Mouse (Mus musculus) T-cell, adult 2 months (primary cell): ENCODE results near the gene Uba5.

Experiments
- DNase-seq: peaks from one replicate; pipeline ENCODE4 v3.0.0; 2022; ENCODE audit warnings: low spot score

The Uba5 gene

GRCm38 (mm10) chr9:104062430-104063243 lies at the start of gene Uba5:
Uba5 (minus strand) TSS chr9:104063134.
- DNase-seq: peak; percentile 68

GRCm38 (mm10) chr9:104109151-104109550 lies 46.2 kb upstream of the Uba5 start:
- DNase-seq: no peak

- DNase-seq: no peak
These were observed 45.7 kb upstream of the Uba5 start for GRCm38 (mm10) chr9:104108571-104109143.

GRCm38 (mm10) chr9:104107482-104107881 lies 44.5 kb upstream of the Uba5 start:
- no peak for DNase-seq

- DNase-seq: no peak
These were observed 44.0 kb upstream of the Uba5 start for GRCm38 (mm10) chr9:104106930-104107329.

GRCm38 (mm10) chr9:104104986-104105385 lies 42.1 kb upstream of the Uba5 start:
- DNase-seq: no peak

GRCm38 (mm10) chr9:104102901-104103300 lies 40.0 kb upstream of the Uba5 start:
- DNase-seq: no peak

GRCm38 (mm10) chr9:104102301-104102700 lies 39.4 kb upstream of the Uba5 start:
- DNase-seq: no peak

- no peak for DNase-seq
These were observed 38.5 kb upstream of the Uba5 start for GRCm38 (mm10) chr9:104101458-104101857.

GRCm38 (mm10) chr9:104100822-104101221 lies 37.9 kb upstream of the Uba5 start:
- DNase-seq: no peak

GRCm38 (mm10) chr9:104099060-104099459 lies 36.1 kb upstream of the Uba5 start:
- DNase-seq: no peak

- DNase-seq: no peak
These were observed 35.3 kb upstream of the Uba5 start for GRCm38 (mm10) chr9:104098256-104098655.

GRCm38 (mm10) chr9:104092945-104093344 lies 30.0 kb upstream of the Uba5 start:
- DNase-seq: no peak

GRCm38 (mm10) chr9:104088555-104088954 lies 25.6 kb upstream of the Uba5 start:
- no peak for DNase-seq

GRCm38 (mm10) chr9:104085730-104086429 lies 22.9 kb upstream of the Uba5 start:
- no peak for DNase-seq

GRCm38 (mm10) chr9:104080038-104080437 lies 17.1 kb upstream of the Uba5 start:
- DNase-seq: no peak

- peak; percentile 40 for DNase-seq
These were observed 16.4 kb upstream of the Uba5 start for GRCm38 (mm10) chr9:104079379-104079778.

GRCm38 (mm10) chr9:104078780-104079179 lies 15.8 kb upstream of the Uba5 start:
- DNase-seq: no peak

- no peak for DNase-seq
These were observed 12.9 kb upstream of the Uba5 start for GRCm38 (mm10) chr9:104075808-104076207.

GRCm38 (mm10) chr9:104070863-104071604 lies 8.1 kb upstream of the Uba5 start:
- DNase-seq: no peak

GRCm38 (mm10) chr9:104070241-104070640 lies 7.3 kb upstream of the Uba5 start:
- no peak for DNase-seq

GRCm38 (mm10) chr9:104064571-104064970 lies 1.6 kb upstream of the Uba5 start:
- no peak for DNase-seq
